Mouse (Mus musculus): ENCODE measurements at regions not wholly inside any gene's neighbourhood (a gene's known extent, or its start where the extent isn't known, plus 50 kb on each side); places are given as distances from the start of the nearest gene placed in this dataset.

DNA sequence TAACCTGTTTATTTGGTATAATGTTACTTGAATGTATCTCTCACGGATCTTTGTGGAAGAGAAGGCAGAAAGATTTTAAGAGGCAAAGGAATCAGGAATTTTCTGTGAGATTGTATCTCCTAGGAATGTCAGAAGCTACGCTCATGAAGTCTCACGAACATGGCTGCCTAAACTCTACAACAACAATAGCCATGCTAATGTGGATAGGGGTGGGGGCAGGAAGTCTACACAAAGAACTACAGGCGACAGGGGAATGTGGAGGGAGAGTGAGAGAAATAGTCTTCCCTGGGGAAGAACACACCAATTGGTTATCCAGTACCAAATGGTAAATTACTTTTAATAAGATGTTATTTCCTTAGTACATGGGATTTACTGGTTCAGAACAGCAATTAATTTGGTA, 164.3 kb upstream of the Zfp462 start:
- TF ChIP-seq EP300 (IDR thresholded peaks at IDR 0.05; ENCODE audit: low read depth): no peak
- TF ChIP-seq CTCF (IDR thresholded peaks at IDR 0.05; ENCODE audit: low read depth): no peak

All from liver, postnatal 0 days (tissue).